Mouse (Mus musculus): ENCODE data around the gene Nfib. TPM values are rescaled to one million over a fixed set of nuclear protein-coding genes. Genes with fewer than 3 reads are reported as not detected.
A peak's percentile ranks its signal among the peaks of the same experiment; 100 is the strongest.

Gene Nfib
- polyA plus RNA-seq, 1 experiment from 2014 or later = 31.8 TPM

DNA sequence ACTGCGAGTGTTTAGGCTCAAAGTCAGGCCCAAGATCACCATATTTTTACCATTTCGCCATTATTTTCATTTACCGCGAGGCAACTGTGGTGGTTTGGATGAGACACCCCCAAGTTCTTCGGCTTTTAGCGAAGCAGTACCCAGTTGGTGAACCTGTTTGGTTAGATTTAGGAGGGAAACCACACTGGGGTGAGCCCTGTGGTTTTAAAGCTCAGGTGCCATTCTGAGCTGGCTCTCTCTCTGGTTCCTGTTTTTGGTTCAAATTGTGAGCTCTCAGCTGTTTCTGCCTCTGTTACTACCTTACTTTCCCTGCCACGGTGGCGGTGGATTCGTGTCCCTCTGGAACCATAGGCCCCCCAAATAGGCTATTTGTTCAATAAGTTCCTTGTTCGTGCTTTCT is 88.3 kb downstream of the Nfib start:
- no peaks in the 10 kb centered on the region for H3K9me3 ChIP-seq (ENCODE audit: control insufficient read depth, low read length)
- no peak overlapping the region for H3K9ac ChIP-seq (ENCODE audit: low read length)
- H3K4me3 ChIP-seq (ENCODE audit: low read depth, low read length) = no peak overlapping the region
- H3K27me3 ChIP-seq (ENCODE audit: control insufficient read depth, insufficient read depth, low read length) = no peaks in the 10 kb centered on the region
- ATAC-seq (ENCODE audit: insufficient number of reproducible peaks, low FRiP score, low TSS enrichment, low read depth) (no peak), DNase-seq (ENCODE audit: low spot score) (no peak)
- H3K4me2 ChIP-seq (ENCODE audit: low read depth, severe bottlenecking) = no peak overlapping the region
- H3K36me3 ChIP-seq (ENCODE audit: control insufficient read depth, insufficient read depth, low read length) = no peaks in the 10 kb centered on the region
- H3K27ac ChIP-seq (replicated peaks; ENCODE audit: low read depth, low read length) = no peak overlapping the region
- 94% methylated on average over 10 of the region's 10 CpGs for WGBS
- peaks cover 5% of the 10 kb centered on the region; the same call in 1 of the 2 replicates for H3K4me1 ChIP-seq (ENCODE audit: control insufficient read depth, insufficient read depth, low read length)

DNA sequence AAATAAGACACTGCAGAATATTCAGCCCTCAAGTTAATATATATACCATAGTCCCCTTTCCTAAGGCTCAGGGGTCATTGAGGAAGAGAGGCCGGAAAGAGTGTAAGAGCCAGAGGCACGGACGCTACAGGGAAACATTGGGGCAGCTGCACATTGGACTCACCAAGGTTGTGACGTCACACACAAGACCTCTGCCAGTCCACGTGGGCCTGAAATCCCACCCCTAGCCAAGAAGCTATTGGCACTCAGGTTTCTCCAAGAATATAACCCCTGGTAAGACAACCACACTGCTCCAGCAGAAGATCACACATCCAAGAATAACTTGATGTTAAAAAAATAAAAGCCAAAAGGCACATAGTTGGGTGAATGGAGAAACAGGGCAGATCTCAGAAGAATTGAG is 89.8 kb downstream of the Nfib start:
- ATAC-seq (ENCODE audit: insufficient number of reproducible peaks, low FRiP score, low TSS enrichment, low read depth) (no peak), DNase-seq (ENCODE audit: low spot score) (no peak)
- 92% methylated on average over 5 of the region's 5 CpGs for WGBS
- Histone ChIP-seq H3K4me2 (ENCODE audit: low read depth, severe bottlenecking) (no peak overlapping the region), H3K9ac (ENCODE audit: low read length) (no peak overlapping the region), H3K4me3 (ENCODE audit: low read depth, low read length) (no peak overlapping the region), H3K4me1 (ENCODE audit: control insufficient read depth, insufficient read depth, low read length) (peaks cover 5% of the 10 kb centered on the region; the same call in 1 of the 2 replicates), H3K36me3 (ENCODE audit: control insufficient read depth, insufficient read depth, low read length) (no peaks in the 10 kb centered on the region), H3K9me3 (ENCODE audit: control insufficient read depth, low read length) (no peaks in the 10 kb centered on the region), H3K27ac (replicated peaks; ENCODE audit: low read depth, low read length) (no peak overlapping the region), H3K27me3 (ENCODE audit: control insufficient read depth, insufficient read depth, low read length) (no peaks in the 10 kb centered on the region)

DNA sequence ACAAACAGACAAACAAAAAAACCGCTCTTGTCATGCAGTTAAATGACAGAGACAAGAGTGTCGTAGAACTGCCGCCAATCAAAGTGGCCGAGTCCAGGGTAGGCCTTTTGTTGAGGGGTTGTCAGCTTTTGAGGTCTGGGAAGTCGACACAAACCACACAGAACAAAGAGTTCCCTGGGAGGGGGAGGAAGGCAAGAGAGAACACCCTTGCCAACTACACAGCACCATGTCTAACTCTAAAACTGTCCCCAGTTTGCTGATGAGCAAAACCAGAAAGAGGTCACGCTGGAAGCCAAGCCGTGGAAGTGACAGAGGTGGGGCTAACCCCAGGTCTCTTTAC is 91.1 kb downstream of the Nfib start:
- H3K9me3 ChIP-seq (ENCODE audit: control insufficient read depth, low read length) = no peaks in the 10 kb centered on the region
- no peak overlapping the region for H3K4me3 ChIP-seq (ENCODE audit: low read depth, low read length)
- no peak overlapping the region for H3K9ac ChIP-seq (ENCODE audit: low read length)
- H3K27ac ChIP-seq (replicated peaks; ENCODE audit: low read depth, low read length) = no peak overlapping the region
- H3K27me3 ChIP-seq (ENCODE audit: control insufficient read depth, insufficient read depth, low read length) = no peaks in the 10 kb centered on the region
- no peak overlapping the region for H3K4me2 ChIP-seq (ENCODE audit: low read depth, severe bottlenecking)
- WGBS = 37% methylated on average over 7 of the region's 7 CpGs
- H3K4me1 ChIP-seq (ENCODE audit: control insufficient read depth, insufficient read depth, low read length) = peaks cover 5% of the 10 kb centered on the region; the same call in 1 of the 2 replicates
- DNase-seq (ENCODE audit: low spot score) (no peak), ATAC-seq (ENCODE audit: insufficient number of reproducible peaks, low FRiP score, low TSS enrichment, low read depth) (0 out of 2 replicates have a peak, but pooled peaks have one; percentile 17)
- H3K36me3 ChIP-seq (ENCODE audit: control insufficient read depth, insufficient read depth, low read length) = no peaks in the 10 kb centered on the region

DNA sequence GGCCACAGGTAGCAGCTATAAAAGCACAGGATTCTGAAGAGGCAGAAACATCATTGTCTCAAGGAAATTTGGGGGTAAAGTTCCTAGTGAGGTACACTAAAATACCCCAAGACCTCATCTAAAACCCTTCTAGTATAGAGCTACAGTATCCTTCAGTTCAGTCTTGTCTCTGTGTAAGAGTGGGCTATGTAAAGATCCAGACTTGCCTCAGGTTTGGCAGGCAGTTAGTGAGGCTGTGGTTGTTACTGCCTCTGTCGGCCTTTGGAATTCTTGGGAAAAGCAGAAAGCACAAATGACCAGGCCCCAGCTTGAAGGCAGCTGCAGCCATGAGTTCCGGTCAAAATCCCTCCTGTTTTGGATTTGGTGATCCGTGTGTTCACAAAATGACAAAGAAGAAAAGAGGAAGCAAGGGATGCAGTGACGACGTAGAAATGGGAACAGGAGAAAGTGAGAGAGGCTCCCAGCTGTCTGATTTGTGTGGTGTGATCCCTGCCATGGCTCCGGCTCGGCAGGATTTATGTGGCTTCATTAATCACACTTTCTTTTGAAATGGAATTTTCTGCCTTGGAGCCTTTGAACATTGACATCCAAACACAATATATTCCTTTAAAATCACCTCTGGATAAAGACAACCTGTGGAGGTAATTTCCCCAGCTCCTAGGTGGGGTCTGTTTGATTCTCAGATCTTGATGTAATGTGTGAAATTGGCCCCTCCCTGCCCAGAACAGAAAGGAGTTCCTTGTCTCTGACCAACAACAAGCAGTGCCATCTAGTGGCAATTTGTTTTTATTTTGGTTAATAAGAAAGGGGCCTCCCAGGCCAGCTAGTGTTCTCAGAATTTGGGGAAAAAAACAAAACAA is 91.7 kb downstream of the Nfib start:
- peak overlapping the region; percentile 11; the same call in 1 of the 2 replicates for H3K4me2 ChIP-seq (ENCODE audit: low read depth, severe bottlenecking)
- no peaks in the 10 kb centered on the region for H3K27me3 ChIP-seq (ENCODE audit: control insufficient read depth, insufficient read depth, low read length)
- H3K9me3 ChIP-seq (ENCODE audit: control insufficient read depth, low read length) = no peaks in the 10 kb centered on the region
- no peak overlapping the region for H3K9ac ChIP-seq (ENCODE audit: low read length)
- no peak overlapping the region for H3K27ac ChIP-seq (replicated peaks; ENCODE audit: low read depth, low read length)
- H3K4me3 ChIP-seq (ENCODE audit: low read depth, low read length) = no peak overlapping the region
- H3K36me3 ChIP-seq (ENCODE audit: control insufficient read depth, insufficient read depth, low read length) = no peaks in the 10 kb centered on the region
- ATAC-seq (ENCODE audit: insufficient number of reproducible peaks, low FRiP score, low TSS enrichment, low read depth) (peak; percentile 67; the same call in 1 of the 2 replicates), DNase-seq (ENCODE audit: low spot score) (peak; percentile 63)
- H3K4me1 ChIP-seq (ENCODE audit: control insufficient read depth, insufficient read depth, low read length) = peaks cover 5% of the 10 kb centered on the region; the same call in 1 of the 2 replicates
- WGBS = 11% methylated on average over 7 of the region's 7 CpGs

DNA sequence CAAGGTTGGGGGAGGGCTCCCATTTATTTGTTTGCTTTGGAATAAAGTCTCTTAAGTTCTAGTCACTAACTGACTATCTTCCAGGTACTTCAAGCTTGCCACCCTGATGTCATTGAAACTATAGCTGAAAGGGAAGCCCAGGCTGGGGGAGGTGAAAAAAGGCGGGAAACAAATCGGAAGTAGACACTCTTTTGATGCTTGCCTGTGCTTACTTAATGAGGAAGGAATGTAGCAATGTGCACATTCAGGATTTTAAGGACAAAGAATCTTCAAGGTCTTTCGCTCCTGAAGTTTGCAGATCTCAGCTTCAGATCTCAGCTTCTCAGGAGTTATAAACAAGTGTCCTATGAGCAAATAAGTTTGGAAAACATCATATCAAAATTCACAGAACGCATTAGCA is 95.9 kb downstream of the Nfib start:
- no peak overlapping the region for H3K9ac ChIP-seq (ENCODE audit: low read length)
- H3K4me1 ChIP-seq (ENCODE audit: control insufficient read depth, insufficient read depth, low read length) = peaks cover 12% of the 10 kb centered on the region
- H3K4me3 ChIP-seq (ENCODE audit: low read depth, low read length) = no peak overlapping the region
- no peaks in the 10 kb centered on the region for H3K9me3 ChIP-seq (ENCODE audit: control insufficient read depth, low read length)
- H3K4me2 ChIP-seq (ENCODE audit: low read depth, severe bottlenecking) = no peak overlapping the region
- WGBS = 85% methylated on average over 4 of the region's 4 CpGs
- H3K27ac ChIP-seq (replicated peaks; ENCODE audit: low read depth, low read length) = no peak overlapping the region
- no peaks in the 10 kb centered on the region for H3K36me3 ChIP-seq (ENCODE audit: control insufficient read depth, insufficient read depth, low read length)
- H3K27me3 ChIP-seq (ENCODE audit: control insufficient read depth, insufficient read depth, low read length) = no peaks in the 10 kb centered on the region
- no peak for DNase-seq (ENCODE audit: low spot score)
- ATAC-seq (ENCODE audit: insufficient number of reproducible peaks, low FRiP score, low TSS enrichment, low read depth) = no peak

DNA sequence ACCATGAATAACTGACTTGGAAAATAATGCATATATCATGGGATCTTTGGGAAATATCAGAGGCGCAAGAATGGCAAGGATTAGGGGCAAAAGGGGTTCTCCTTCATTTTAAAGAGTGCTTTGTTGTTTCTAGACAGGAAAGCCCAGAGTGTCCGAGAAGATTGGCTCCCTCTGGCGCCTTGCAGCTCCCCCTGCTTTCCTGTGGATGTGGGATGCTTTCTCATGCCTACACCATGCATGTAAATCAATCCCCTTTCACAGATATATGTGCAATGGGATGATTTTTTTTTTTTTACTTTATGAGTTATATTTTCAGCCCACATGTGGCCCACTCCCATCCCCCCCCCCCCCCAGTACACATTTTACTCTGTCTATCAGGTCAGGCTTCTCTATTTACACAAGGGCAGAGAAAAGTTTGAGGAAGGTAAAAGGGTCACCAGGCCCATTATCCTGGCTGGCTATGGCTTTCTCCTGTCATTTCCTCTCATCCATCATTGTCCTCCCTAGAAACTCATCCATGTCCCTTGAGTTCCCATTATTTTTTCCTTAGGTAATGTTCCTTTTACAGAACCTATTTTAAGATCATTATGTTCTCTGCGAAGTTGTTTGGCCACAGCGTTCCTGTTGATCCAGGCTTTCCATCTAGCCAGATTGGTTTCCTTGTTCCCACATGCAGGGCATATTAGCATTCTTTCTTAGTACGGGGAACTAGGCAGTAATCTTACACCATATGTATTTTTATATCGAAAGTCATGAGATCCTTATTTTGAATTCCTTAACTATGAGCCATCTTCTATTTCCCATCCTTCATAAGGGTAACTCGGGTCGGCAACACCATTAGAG is 96.6 kb downstream of the Nfib start:
- no peak overlapping the region for H3K9ac ChIP-seq (ENCODE audit: low read length)
- H3K27me3 ChIP-seq (ENCODE audit: control insufficient read depth, insufficient read depth, low read length) = no peaks in the 10 kb centered on the region
- H3K9me3 ChIP-seq (ENCODE audit: control insufficient read depth, low read length) = no peaks in the 10 kb centered on the region
- ATAC-seq (ENCODE audit: insufficient number of reproducible peaks, low FRiP score, low TSS enrichment, low read depth) (no peak), DNase-seq (ENCODE audit: low spot score) (no peak)
- H3K27ac ChIP-seq (replicated peaks; ENCODE audit: low read depth, low read length) = no peak overlapping the region
- no peaks in the 10 kb centered on the region for H3K36me3 ChIP-seq (ENCODE audit: control insufficient read depth, insufficient read depth, low read length)
- H3K4me1 ChIP-seq (ENCODE audit: control insufficient read depth, insufficient read depth, low read length) = peaks cover 15% of the 10 kb centered on the region
- no peak overlapping the region for H3K4me3 ChIP-seq (ENCODE audit: low read depth, low read length)
- H3K4me2 ChIP-seq (ENCODE audit: low read depth, severe bottlenecking) = no peak overlapping the region
- 87% methylated on average over 9 of the region's 9 CpGs for WGBS

DNA sequence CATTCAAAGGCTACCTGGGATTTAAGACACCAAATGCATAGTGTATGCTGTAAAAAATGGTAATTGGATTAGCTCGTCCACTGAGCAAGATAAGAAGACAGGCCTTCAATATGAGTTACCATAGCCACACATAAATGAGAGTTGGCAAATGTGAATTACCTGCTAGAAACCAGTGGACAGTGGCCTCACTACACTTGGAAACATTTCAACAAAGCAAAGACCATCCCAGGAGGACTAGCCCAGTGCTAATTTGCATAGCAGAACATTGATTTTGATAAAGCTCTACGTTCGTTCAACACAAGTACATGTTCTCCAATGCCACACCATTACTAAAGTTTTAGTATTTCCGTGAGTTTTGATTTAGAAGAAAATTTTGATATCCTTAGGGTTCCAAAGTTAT is 98.3 kb downstream of the Nfib start:
- H3K9me3 ChIP-seq (ENCODE audit: control insufficient read depth, low read length) = no peaks in the 10 kb centered on the region
- no peaks in the 10 kb centered on the region for H3K36me3 ChIP-seq (ENCODE audit: control insufficient read depth, insufficient read depth, low read length)
- no peak overlapping the region for H3K9ac ChIP-seq (ENCODE audit: low read length)
- H3K4me3 ChIP-seq (ENCODE audit: low read depth, low read length) = no peak overlapping the region
- H3K4me1 ChIP-seq (ENCODE audit: control insufficient read depth, insufficient read depth, low read length) = peaks cover 10% of the 10 kb centered on the region; the same call in 1 of the 2 replicates
- 88% methylated on average over 4 of the region's 4 CpGs for WGBS
- no peak for DNase-seq (ENCODE audit: low spot score)
- no peaks in the 10 kb centered on the region for H3K27me3 ChIP-seq (ENCODE audit: control insufficient read depth, insufficient read depth, low read length)
- no peak for ATAC-seq (ENCODE audit: insufficient number of reproducible peaks, low FRiP score, low TSS enrichment, low read depth)
- H3K27ac ChIP-seq (replicated peaks; ENCODE audit: low read depth, low read length) = no peak overlapping the region
- H3K4me2 ChIP-seq (ENCODE audit: low read depth, severe bottlenecking) = no peak overlapping the region

DNA sequence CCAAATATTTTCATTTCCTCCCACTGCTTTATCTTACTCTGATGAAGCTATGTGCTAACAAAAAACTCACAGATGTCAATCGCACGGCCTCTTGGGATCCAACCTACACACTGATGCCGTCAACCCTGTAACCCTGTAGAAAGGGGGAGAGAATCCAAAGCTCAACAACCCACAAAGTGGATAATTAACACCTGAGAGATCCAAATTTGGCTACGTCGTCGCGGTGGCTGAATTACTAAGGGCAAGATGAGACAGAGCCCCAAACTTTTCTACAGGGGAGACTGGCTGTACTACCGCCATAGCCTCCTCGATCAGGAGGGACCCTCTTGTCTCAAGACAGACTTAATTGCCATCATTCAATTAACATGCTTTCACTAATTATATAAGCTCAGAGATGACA is 99.2 kb downstream of the Nfib start:
- 85% methylated on average over 9 of the region's 9 CpGs for WGBS
- Histone ChIP-seq H3K4me2 (ENCODE audit: low read depth, severe bottlenecking) (no peak overlapping the region), H3K36me3 (ENCODE audit: control insufficient read depth, insufficient read depth, low read length) (no peaks in the 10 kb centered on the region), H3K4me3 (ENCODE audit: low read depth, low read length) (no peak overlapping the region), H3K9me3 (ENCODE audit: control insufficient read depth, low read length) (no peaks in the 10 kb centered on the region), H3K27ac (replicated peaks; ENCODE audit: low read depth, low read length) (no peak overlapping the region), H3K4me1 (ENCODE audit: control insufficient read depth, insufficient read depth, low read length) (peaks cover 10% of the 10 kb centered on the region; the same call in 1 of the 2 replicates), H3K27me3 (ENCODE audit: control insufficient read depth, insufficient read depth, low read length) (no peaks in the 10 kb centered on the region), H3K9ac (ENCODE audit: low read length) (no peak overlapping the region)
- DNase-seq (ENCODE audit: low spot score) = no peak
- ATAC-seq (ENCODE audit: insufficient number of reproducible peaks, low FRiP score, low TSS enrichment, low read depth) = no peak

Data from limb, embryonic 11.5 days (tissue).